Mouse (Mus musculus) hindbrain, embryonic 11.5 days (tissue): ENCODE results near the gene Bach2. TPM values are rescaled to one million over a fixed set of nuclear protein-coding genes. Genes with fewer than 3 reads are reported as not detected.

ENCODE experiments used
- ATAC-seq: fragments of 200-750 bp; cut with Nextera tagmentation; 2 replicates; pipeline ENCODE4 v1.8.0; 2017; ENCODE audit warnings: mild to moderate bottlenecking, moderate TSS enrichment, moderate library complexity; ENCODE audit not compliant: low FRiP score
- DNase-seq: peaks from one replicate; pipeline ENCODE4 v3.0.0-alpha.2; 2015; ENCODE audit warnings: low spot score
- H3K27ac ChIP-seq: fragments of 300-500 bp; sonication (generic); 2 replicates; pipeline ENCODE4 v1.5.1; 2014; ENCODE audit warnings: mild to moderate bottlenecking, low read depth, low read length
- H3K27me3 ChIP-seq: fragments of 300-500 bp; sonication (generic); 2 replicates; pipeline ENCODE4 v1.6.1; 2014; ENCODE audit warnings: mild to moderate bottlenecking, low read length, moderate library complexity, mixed read lengths; ENCODE audit not compliant: control insufficient read depth, insufficient read depth
- H3K36me3 ChIP-seq: fragments of 300-500 bp; sonication (generic); 2 replicates; pipeline ENCODE4 v1.6.1; 2014; ENCODE audit warnings: mild to moderate bottlenecking, low read length, moderate library complexity, mixed read lengths; ENCODE audit not compliant: control insufficient read depth, insufficient read depth
- H3K4me1 ChIP-seq: fragments of 300-500 bp; sonication (generic); replicated peaks from 2 replicates; pipeline ENCODE4 v1.6.1; 2014; ENCODE audit warnings: low read length, mixed read lengths; ENCODE audit not compliant: control insufficient read depth, insufficient read depth
- H3K4me2 ChIP-seq: fragments of 300-500 bp; sonication (generic); replicated peaks from 2 replicates; pipeline ENCODE4 v1.6.1; 2014; ENCODE audit warnings: mild to moderate bottlenecking, low read depth, low read length
- H3K4me3 ChIP-seq: fragments of 300-500 bp; sonication (generic); 2 replicates; pipeline ENCODE4 v1.5.1; 2014; ENCODE audit warnings: low read depth, low read length
- H3K9ac ChIP-seq: fragments of 300-500 bp; sonication (generic); 2 replicates; pipeline ENCODE4 v1.6.1; 2014; ENCODE audit warnings: low read depth, low read length
- H3K9me3 ChIP-seq: fragments of 300-500 bp; sonication (generic); 2 replicates; pipeline ENCODE4 v1.6.1; 2016; ENCODE audit warnings: low read length; ENCODE audit not compliant: control insufficient read depth
- WGBS: fragments of 180-500 bp; shearing (Covaris S2); extraction: QIAGEN DNeasy Blood & Tissue Kit; methylation state at CpG from one replicate; pipeline ENCODE4 v1.1.7; 2014; 5-methylcytosine and 5-hydroxymethylcytosine counted together
- polyA plus RNA-seq: library from polyadenylated mRNA; unstranded; fragments of >200 nt; fragmentation: Nextera tagmentation; extraction: Ambion mirVana; gene quantifications from 2 replicates; pipeline ENCODE4 v1.2.1, GENCODE M21; 2014

Gene Bach2
- polyA plus RNA-seq, 1 experiment from 2014 or later, result 23.9 TPM

- DNase-seq, result no peak
- Histone ChIP-seq H3K27ac (no peak overlapping the region), H3K27me3 (no peaks in the 10 kb centered on the region), H3K4me3 (no peak overlapping the region), H3K9me3 (no peaks in the 10 kb centered on the region), H3K4me2 (no peak overlapping the region), H3K9ac (no peak overlapping the region), H3K4me1 (no peaks in the 10 kb centered on the region), H3K36me3 (no peaks in the 10 kb centered on the region)
- no peak for ATAC-seq
- WGBS, result 85% methylated on average over 6 of the region's 6 CpGs
These were observed 42.7 kb downstream of the Bach2 start for GRCm38 (mm10) chr4:32281306-32281705.

DNA sequence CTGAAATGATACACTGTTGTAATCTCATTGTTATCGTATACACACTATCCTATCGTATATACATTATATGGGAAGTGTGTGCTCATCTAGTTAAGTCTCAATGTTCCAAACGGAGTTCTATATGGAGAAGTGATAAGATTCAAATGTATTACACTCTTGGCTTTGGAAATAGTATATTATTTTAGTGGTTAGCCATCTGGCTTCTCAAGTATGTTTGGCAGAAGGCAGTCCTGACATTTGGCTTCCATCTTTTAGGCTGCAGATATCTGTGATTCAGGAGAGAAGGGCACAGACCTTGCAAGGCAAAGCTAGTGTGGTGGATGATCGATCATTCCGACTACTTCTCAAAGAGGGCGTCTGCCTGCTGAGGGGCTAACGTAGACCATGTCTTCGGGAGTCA is 47.8 kb downstream of the Bach2 start:
- Histone ChIP-seq H3K4me3 (no peak overlapping the region), H3K4me2 (no peak overlapping the region), H3K36me3 (no peaks in the 10 kb centered on the region), H3K27ac (no peak overlapping the region), H3K4me1 (no peaks in the 10 kb centered on the region; the same call in 1 of the 2 replicates), H3K9me3 (no peaks in the 10 kb centered on the region), H3K9ac (no peak overlapping the region), H3K27me3 (no peaks in the 10 kb centered on the region)
- 88% methylated on average over 8 of the region's 8 CpGs for WGBS
- DNase-seq (no peak), ATAC-seq (no peak)

GRCm38 (mm10) chr4:32288036-32288860 is 49.6 kb downstream of the Bach2 start:
- Histone ChIP-seq H3K36me3 (no peaks in the 10 kb centered on the region), H3K9ac (no peak overlapping the region), H3K4me3 (no peak overlapping the region), H3K4me2 (no peak overlapping the region), H3K9me3 (no peaks in the 10 kb centered on the region), H3K27me3 (no peaks in the 10 kb centered on the region), H3K27ac (no peak overlapping the region), H3K4me1 (no peaks in the 10 kb centered on the region; the same call in 1 of the 2 replicates)
- 68% methylated on average over 11 of the region's 11 CpGs for WGBS
- no peak for ATAC-seq
- no peak for DNase-seq

- Histone ChIP-seq H3K9me3 (no peaks in the 10 kb centered on the region), H3K4me1 (no peaks in the 10 kb centered on the region; the same call in 1 of the 2 replicates), H3K36me3 (no peaks in the 10 kb centered on the region), H3K4me3 (no peak overlapping the region), H3K9ac (no peak overlapping the region), H3K27me3 (no peaks in the 10 kb centered on the region), H3K27ac (no peak overlapping the region), H3K4me2 (no peak overlapping the region)
- WGBS, result 86% methylated on average over 6 of the region's 6 CpGs
- DNase-seq (no peak), ATAC-seq (no peak)
These were observed 51.2 kb downstream of the Bach2 start for GRCm38 (mm10) chr4:32289845-32290244.

DNA sequence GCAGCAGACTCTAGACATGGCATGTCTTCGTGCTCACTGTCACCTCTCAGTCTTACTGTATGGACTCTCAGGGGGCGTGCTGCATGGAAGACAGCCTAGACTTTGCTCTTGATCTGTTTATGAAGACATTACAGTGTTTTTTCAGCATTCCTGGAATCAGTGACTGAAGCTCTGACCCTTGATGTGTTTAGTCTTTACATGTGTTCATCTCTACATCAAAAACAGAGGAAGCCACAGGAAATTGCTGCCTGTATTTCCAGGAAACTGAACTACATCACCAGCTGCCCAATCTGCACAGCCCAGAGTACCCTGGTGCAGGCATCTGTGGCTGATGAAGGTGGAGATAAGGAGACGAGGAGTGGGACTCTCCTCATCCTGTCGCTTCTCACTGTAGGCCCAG is 52.8 kb downstream of the Bach2 start:
- WGBS, result 84% methylated on average over 4 of the region's 4 CpGs
- Histone ChIP-seq H3K4me2 (no peak overlapping the region), H3K4me1 (no peaks in the 10 kb centered on the region; the same call in 1 of the 2 replicates), H3K36me3 (no peaks in the 10 kb centered on the region), H3K27ac (no peak overlapping the region), H3K9me3 (no peaks in the 10 kb centered on the region), H3K27me3 (no peaks in the 10 kb centered on the region), H3K4me3 (no peak overlapping the region), H3K9ac (no peak overlapping the region)
- DNase-seq, result no peak
- no peak for ATAC-seq

GRCm38 (mm10) chr4:32293686-32294265 is 55.2 kb downstream of the Bach2 start:
- Histone ChIP-seq H3K36me3 (no peaks in the 10 kb centered on the region), H3K4me1 (no peaks in the 10 kb centered on the region; the same call in 1 of the 2 replicates), H3K27me3 (no peaks in the 10 kb centered on the region), H3K27ac (no peak overlapping the region), H3K9ac (no peak overlapping the region), H3K9me3 (no peaks in the 10 kb centered on the region), H3K4me3 (no peak overlapping the region), H3K4me2 (no peak overlapping the region)
- no peak for ATAC-seq
- DNase-seq, result no peak
- 51% methylated on average over 7 of the region's 7 CpGs for WGBS

DNA sequence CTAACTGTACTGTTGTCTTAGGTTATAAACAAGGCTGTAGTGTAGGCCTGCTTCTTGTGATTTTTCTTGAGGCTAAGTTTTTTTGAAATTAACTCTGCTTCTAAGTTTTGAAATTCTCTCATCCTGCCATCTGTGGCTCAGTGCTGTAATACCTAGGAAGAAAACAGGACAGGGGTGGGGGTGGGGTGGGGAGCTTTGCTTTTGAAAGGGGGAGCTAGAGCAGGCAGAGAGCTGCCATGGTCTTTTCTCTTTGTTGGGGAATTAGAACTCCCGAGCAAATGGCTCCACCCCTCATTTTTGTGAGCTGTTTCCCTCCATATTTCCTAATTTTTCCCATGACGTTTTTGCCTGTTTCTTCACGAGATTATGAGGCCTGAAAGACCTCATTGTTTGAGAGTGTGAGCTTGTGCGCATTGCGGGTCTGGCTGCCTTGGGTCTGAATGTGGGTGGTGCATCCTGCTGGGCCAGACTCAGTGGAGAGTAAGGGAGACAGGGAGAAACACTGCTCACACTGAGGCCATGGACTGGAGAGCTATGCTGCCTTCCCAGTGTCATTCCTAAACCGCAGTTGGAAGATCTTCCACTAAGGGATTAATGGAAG is 58.6 kb downstream of the Bach2 start:
- Histone ChIP-seq H3K9ac (no peak overlapping the region), H3K9me3 (no peaks in the 10 kb centered on the region), H3K27me3 (no peaks in the 10 kb centered on the region), H3K4me2 (no peak overlapping the region), H3K36me3 (no peaks in the 10 kb centered on the region), H3K4me3 (no peak overlapping the region), H3K27ac (peak overlapping the region; percentile 34; the same call in 1 of the 2 replicates), H3K4me1 (peaks cover 2% of the 10 kb centered on the region)
- 18% methylated on average over 6 of the region's 6 CpGs for WGBS
- peak; percentile 26 for DNase-seq
- ATAC-seq, result 0 out of 2 replicates have a peak, but pooled peaks have one; percentile 63

DNA sequence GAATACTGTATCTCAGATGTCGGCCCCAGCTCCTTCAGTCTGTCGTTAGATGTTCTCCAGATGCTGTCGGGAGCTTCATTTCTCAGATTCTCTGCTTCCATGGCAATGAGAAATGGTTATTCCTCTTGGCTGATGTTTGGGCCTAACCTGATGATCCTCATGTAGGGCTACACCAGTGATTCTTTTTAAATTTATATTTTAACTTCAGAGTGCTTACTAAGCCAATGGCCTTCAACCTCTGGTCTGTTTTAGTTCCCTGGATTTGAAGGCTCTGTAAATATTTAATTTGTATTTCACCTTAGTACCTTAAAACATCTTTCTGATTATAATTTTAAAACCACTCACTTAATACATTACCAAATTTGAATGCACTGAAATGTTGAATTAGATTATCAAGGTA is 60.6 kb downstream of the Bach2 start:
- Histone ChIP-seq H3K9ac (no peak overlapping the region), H3K4me3 (no peak overlapping the region), H3K4me1 (peaks cover 11% of the 10 kb centered on the region), H3K27me3 (no peaks in the 10 kb centered on the region), H3K9me3 (no peaks in the 10 kb centered on the region), H3K27ac (no peak overlapping the region), H3K4me2 (no peak overlapping the region), H3K36me3 (no peaks in the 10 kb centered on the region)
- 78% methylated on average over 3 of the region's 3 CpGs for WGBS
- DNase-seq, result no peak
- no peak for ATAC-seq
